Mouse (Mus musculus): Measurements from ENCODE around the gene Irs2. TPM values are rescaled to one million over a fixed set of nuclear protein-coding genes. Genes with fewer than 3 reads are reported as not detected.
A peak's percentile ranks its signal among the peaks of the same experiment; 100 is the strongest.

The Irs2 gene
- polyA plus RNA-seq, 1 experiment from 2014 or later: 3.4 TPM

DNA sequence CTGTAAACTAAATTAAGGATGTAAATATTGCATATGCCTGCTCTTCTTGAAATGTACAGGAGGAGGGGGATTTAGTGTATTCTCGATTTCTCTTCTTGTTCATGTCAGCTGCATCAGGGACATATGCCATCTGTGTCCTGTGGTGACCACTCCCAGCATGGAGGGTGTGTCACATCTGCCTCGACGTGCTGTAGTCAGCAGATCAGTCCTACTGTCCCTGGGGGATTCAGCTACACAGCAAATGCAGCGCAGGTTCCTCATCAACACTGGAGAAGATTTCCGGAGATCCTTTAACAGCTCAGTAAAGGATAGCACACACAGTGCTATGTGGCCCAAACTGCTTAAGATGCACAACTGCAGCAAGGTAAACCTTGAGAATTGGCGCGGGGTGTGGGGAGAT is 23.2 kb downstream of the Irs2 start:
- Histone ChIP-seq H3K4me3 (replicated peaks) (no peak overlapping the region), H3K4me2 (0 out of 2 replicates have a peak overlapping the region, but pooled peaks have one; percentile 23), H3K9me3 (replicated peaks) (no peaks in the 10 kb centered on the region), H3K4me1 (replicated peaks) (peaks cover 67% of the 10 kb centered on the region), H3K27me3 (no peaks in the 10 kb centered on the region), H3K9ac (no peak overlapping the region; the same call in 1 of the 2 replicates), H3K36me3 (peaks cover 66% of the 10 kb centered on the region), H3K27ac (no peak overlapping the region)
- WGBS (ENCODE audit: insufficient replicate concordance): 58% methylated on average over 7 of the region's 7 CpGs
- ATAC-seq (ENCODE audit: low read depth): peak; percentile 65
- no peak for DNase-seq

DNA sequence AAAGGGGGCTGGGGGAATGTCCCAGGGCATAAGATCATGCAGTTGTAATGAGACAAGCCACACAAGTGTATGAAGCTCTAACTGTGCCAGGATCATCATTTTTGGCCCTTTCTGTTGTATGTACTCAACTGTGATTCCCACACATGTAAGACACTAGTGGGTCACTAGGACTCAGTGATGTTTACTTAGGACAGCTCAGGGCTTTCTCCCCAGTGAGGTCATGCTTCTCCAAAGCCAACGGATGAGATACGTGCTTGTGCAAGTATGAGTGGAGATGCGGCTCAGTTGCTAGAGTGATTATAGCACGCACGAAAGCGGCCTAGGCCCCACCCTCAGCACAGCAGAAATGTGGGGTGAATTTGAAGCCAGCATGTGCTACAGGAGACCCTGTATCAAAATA is 27.4 kb downstream of the Irs2 start:
- no peak overlapping the region for H3K9ac ChIP-seq
- ATAC-seq (ENCODE audit: low read depth) (no peak), DNase-seq (no peak)
- H3K27me3 ChIP-seq: no peaks in the 10 kb centered on the region
- no peak overlapping the region for H3K4me2 ChIP-seq
- H3K9me3 ChIP-seq (replicated peaks): no peaks in the 10 kb centered on the region
- no peak overlapping the region for H3K27ac ChIP-seq
- peaks cover 31% of the 10 kb centered on the region for H3K36me3 ChIP-seq
- no peak overlapping the region for H3K4me3 ChIP-seq (replicated peaks)
- WGBS (ENCODE audit: insufficient replicate concordance): 79% methylated on average over 6 of the region's 6 CpGs
- H3K4me1 ChIP-seq (replicated peaks): peaks cover 67% of the 10 kb centered on the region

DNA sequence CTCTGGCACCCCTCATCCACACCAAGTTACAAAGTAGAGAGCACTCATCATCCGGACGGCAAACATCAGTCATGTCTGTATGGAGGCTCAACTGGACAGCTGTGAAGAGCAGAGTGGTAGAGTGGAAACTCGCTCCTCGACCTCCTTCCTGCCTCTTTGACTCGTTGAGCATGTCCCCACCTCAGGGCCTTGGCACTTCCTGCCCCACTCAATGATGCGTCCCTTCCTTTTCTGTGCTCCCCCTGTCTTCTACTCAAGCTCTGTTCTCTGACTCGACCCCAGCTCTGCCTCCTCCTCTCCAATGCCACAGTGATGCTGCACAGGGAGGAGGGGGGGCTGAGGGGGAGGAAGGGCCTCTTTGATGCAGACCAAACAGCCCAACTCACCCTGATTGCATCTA is 28.3 kb downstream of the Irs2 start:
- 34% methylated on average over 7 of the region's 7 CpGs for WGBS (ENCODE audit: insufficient replicate concordance)
- no peak for ATAC-seq (ENCODE audit: low read depth)

DNA sequence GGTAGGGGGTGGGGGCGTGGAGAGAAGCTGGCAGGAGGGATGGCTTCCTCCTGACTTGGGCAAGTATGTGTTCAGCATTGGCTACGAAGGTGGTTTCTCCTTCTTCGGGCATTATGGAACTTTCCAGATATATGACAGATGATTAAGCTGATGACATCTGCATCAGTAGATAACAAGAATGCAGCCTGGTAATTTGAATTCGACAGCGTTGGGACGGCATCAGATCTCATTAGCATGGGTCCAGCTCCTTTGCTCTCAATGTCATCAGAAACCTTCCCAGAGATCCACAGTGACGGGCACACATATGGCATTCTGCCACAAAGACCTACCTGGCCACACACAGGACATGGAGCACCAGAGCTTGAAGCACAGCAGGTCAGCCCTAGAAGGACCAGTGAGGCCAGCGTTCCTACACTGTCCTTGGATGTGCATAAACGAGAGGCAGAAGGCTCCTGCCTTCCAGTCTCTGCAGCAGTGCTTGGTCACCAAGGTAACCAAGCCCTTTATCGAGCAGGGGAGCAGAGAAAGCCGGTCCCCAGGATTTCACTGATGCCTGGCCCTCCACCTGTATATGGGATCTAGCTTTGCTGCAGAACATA is 29.0 kb downstream of the Irs2 start:
- Histone ChIP-seq H3K36me3 (peaks cover 17% of the 10 kb centered on the region), H3K9ac (no peak overlapping the region), H3K27ac (no peak overlapping the region), H3K27me3 (no peaks in the 10 kb centered on the region), H3K4me3 (replicated peaks) (no peak overlapping the region), H3K4me1 (replicated peaks) (peaks cover 64% of the 10 kb centered on the region), H3K4me2 (no peak overlapping the region), H3K9me3 (replicated peaks) (no peaks in the 10 kb centered on the region)
- ATAC-seq (ENCODE audit: low read depth) (no peak), DNase-seq (no peak)
- WGBS (ENCODE audit: insufficient replicate concordance): 60% methylated on average over 11 of the region's 11 CpGs

More for the DNA sequence above, 28.3 kb downstream of the Irs2 start:
- Histone ChIP-seq H3K4me1 (replicated peaks) (peaks cover 68% of the 10 kb centered on the region), H3K9ac (no peak overlapping the region), H3K36me3 (peaks cover 23% of the 10 kb centered on the region), H3K27ac (no peak overlapping the region), H3K27me3 (no peaks in the 10 kb centered on the region), H3K4me2 (no peak overlapping the region), H3K4me3 (replicated peaks) (no peak overlapping the region), H3K9me3 (replicated peaks) (no peaks in the 10 kb centered on the region)
- no peak for DNase-seq

DNA sequence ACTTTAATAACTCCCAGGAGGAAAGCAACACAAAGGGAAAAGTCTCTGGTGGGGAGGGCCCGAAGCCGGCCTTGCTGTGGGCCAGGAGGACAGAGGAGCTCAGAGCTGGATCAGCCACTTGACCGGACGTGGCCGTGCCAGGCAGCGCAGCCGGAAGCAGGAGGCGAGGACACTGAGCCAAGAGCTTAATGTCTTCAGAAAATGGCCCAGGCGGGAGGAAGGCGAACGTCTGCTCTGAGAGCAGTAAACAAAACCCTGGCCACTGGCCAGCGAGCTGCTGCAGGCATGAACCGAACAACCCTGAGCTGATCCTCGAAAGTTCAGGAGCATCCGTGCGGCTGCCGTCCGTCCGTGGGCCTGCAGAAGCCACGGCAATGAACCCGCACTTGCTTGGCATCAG is 29.9 kb downstream of the Irs2 start:
- H3K4me1 ChIP-seq (replicated peaks): peaks cover 61% of the 10 kb centered on the region
- H3K4me2 ChIP-seq: no peak overlapping the region
- no peak overlapping the region for H3K4me3 ChIP-seq (replicated peaks)
- H3K36me3 ChIP-seq: peaks cover 10% of the 10 kb centered on the region
- DNase-seq: no peak
- peak overlapping the region; percentile 47 for H3K27ac ChIP-seq
- no peak overlapping the region for H3K9ac ChIP-seq
- no peak for ATAC-seq (ENCODE audit: low read depth)
- no peaks in the 10 kb centered on the region for H3K27me3 ChIP-seq
- WGBS (ENCODE audit: insufficient replicate concordance): 73% methylated on average over 21 of the region's 21 CpGs
- no peaks in the 10 kb centered on the region for H3K9me3 ChIP-seq (replicated peaks)

DNA sequence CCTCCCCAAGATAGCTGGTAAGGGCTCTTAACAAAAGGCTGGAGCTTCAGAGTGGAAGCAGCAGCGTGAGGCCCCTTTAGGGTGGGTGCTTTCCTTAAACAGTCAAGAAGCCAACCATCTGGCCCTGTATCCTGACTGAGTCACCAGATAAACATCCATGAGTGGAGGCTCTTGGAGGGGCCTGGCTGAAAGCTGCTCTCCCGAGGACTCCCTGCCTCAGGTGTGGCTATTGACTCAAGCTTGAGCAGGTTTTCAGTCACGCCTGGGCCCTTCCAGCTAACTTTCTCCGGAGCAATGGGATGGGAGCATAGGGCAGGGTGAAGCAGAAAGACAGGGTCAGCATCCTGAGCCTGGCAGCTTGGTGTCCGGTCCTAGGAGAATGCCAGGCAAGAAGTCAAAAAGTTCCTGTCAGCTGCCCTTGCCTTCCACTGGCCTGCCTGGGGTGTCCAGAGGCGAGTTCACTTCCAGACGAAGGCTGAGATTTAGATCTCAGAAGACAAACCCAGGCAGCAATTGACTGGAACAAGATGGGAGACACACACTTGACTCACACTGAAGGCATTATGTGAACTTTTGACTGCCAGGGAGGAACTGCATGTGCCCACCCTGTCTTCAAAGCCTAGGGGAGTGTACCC is 30.4 kb downstream of the Irs2 start:
- ATAC-seq (ENCODE audit: low read depth) (peak; percentile 80), DNase-seq (peak; percentile 50)
- Histone ChIP-seq H3K27me3 (no peaks in the 10 kb centered on the region), H3K9ac (peak overlapping the region; percentile 42), H3K4me1 (replicated peaks) (peaks cover 67% of the 10 kb centered on the region), H3K4me2 (peak overlapping the region; percentile 30), H3K27ac (peak overlapping the region; percentile 47), H3K4me3 (replicated peaks) (no peak overlapping the region), H3K36me3 (peaks cover 5% of the 10 kb centered on the region), H3K9me3 (replicated peaks) (no peaks in the 10 kb centered on the region)
- WGBS (ENCODE audit: insufficient replicate concordance): 37% methylated on average over 7 of the region's 7 CpGs

DNA sequence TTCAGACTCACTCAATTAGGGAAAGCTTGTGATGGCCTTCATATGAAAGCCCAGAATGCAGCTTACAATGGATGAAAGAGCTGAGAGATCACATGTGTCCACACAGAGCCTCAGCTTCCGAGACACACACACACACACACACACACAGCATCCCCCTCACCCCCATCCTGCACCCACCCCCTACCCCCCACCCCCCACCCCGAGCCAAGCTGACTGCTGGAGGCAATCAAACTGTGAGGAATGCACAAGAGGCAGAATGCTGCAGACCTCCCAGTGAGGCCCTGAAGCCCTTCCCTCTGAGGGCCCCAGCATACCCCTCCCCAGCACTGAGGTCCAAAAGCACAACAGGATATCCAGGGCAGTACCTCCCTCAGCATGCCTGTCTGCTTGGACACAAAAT is 33.6 kb downstream of the Irs2 start:
- 34% methylated on average over 2 of the region's 2 CpGs for WGBS (ENCODE audit: insufficient replicate concordance)
- H3K9me3 ChIP-seq (replicated peaks): no peaks in the 10 kb centered on the region
- H3K4me2 ChIP-seq: no peak overlapping the region
- H3K4me1 ChIP-seq (replicated peaks): peaks cover 78% of the 10 kb centered on the region
- no peaks in the 10 kb centered on the region for H3K36me3 ChIP-seq
- DNase-seq (no peak), ATAC-seq (ENCODE audit: low read depth) (no peak)
- peak overlapping the region; percentile 71 for H3K27ac ChIP-seq
- H3K27me3 ChIP-seq: no peaks in the 10 kb centered on the region
- H3K4me3 ChIP-seq (replicated peaks): no peak overlapping the region
- H3K9ac ChIP-seq: no peak overlapping the region

DNA sequence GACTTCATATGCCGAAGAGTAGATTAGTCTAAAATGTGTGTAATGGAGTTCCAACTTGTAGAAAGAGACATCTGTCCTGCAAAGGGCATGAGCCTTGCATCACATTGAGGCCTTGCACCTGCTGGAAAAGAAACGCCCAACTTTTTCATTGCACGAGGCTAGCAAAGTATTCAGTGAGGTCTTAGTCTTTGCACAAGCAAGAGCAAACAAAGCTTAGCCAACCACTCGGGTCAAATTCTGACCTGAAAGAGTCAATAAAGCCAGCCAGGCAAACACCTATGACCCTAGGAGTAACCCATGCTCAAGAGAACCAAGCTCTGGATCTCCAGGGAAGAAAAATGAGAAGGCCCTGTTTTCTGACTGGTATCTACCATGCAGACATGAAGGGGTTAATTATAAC is 34.1 kb downstream of the Irs2 start:
- H3K27ac ChIP-seq: peak overlapping the region; percentile 71
- no peaks in the 10 kb centered on the region for H3K36me3 ChIP-seq
- no peak overlapping the region for H3K9ac ChIP-seq
- H3K9me3 ChIP-seq (replicated peaks): no peaks in the 10 kb centered on the region
- 70% methylated on average over 4 of the region's 4 CpGs for WGBS (ENCODE audit: insufficient replicate concordance)
- DNase-seq (no peak), ATAC-seq (ENCODE audit: low read depth) (peak; percentile 29; the same call in 1 of the 2 replicates)
- no peak overlapping the region for H3K4me2 ChIP-seq
- peaks cover 73% of the 10 kb centered on the region for H3K4me1 ChIP-seq (replicated peaks)
- no peak overlapping the region for H3K4me3 ChIP-seq (replicated peaks)
- no peaks in the 10 kb centered on the region for H3K27me3 ChIP-seq

DNA sequence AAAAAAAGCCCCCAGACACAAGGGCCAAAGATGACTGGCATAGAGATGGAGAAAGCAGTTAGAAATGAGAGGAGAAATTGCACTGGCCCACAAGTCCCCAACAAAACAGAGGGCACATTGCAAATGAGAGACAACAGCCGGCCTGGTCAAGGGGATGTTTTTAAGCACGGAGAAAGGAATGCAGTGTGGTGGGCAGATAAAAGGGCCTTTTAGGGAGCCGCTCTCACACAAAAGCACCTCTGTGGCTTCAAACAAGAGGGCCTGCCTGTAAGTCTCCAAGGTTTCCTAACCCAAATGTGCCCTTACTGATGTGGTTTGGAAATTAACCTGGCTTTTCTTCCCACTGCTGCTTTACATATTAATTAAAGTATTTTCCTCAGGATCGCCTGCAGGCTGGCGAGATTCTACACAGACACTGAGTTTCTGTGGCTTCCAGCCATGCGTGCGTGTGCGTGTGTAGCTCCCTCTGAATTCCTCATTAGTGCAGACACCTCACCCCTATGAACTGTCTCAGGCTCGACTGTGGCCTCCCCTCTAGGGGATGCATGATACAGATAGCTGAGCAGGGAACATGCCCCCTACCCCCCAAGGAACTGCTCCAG is 35.3 kb downstream of the Irs2 start:
- H3K4me2 ChIP-seq: no peak overlapping the region
- H3K36me3 ChIP-seq: no peaks in the 10 kb centered on the region
- no peak for ATAC-seq (ENCODE audit: low read depth)
- H3K27me3 ChIP-seq: no peaks in the 10 kb centered on the region
- no peak overlapping the region for H3K9ac ChIP-seq
- H3K4me1 ChIP-seq (replicated peaks): peaks cover 67% of the 10 kb centered on the region
- 57% methylated on average over 9 of the region's 9 CpGs for WGBS (ENCODE audit: insufficient replicate concordance)
- no peaks in the 10 kb centered on the region for H3K9me3 ChIP-seq (replicated peaks)
- H3K27ac ChIP-seq: peak overlapping the region; percentile 48; the same call in 1 of the 2 replicates
- H3K4me3 ChIP-seq (replicated peaks): no peak overlapping the region
- no peak for DNase-seq

DNA sequence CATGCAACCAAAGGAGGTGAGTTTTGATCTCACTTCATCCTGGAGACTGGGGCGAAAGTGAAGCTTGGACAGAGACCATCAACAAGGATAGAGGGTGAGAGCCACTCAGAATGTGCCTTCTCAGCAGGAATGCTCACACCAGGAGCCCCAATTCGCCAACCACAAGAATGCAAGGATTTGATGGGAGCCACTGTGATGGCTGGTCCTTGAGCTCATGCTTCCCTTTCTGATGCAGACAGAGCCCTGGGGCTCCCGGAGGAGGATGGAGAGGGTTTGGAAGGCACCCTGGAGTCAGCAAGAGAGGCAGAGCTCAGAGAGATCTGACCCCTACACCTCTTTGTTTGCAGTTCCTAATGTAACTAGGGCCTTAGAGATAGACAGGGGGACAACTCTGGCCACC is 36.3 kb downstream of the Irs2 start:
- Histone ChIP-seq H3K4me2 (no peak overlapping the region), H3K9ac (no peak overlapping the region), H3K27ac (peak overlapping the region; percentile 4; the same call in 1 of the 2 replicates), H3K4me1 (replicated peaks) (peaks cover 61% of the 10 kb centered on the region), H3K4me3 (replicated peaks) (no peak overlapping the region), H3K27me3 (no peaks in the 10 kb centered on the region), H3K9me3 (replicated peaks) (no peaks in the 10 kb centered on the region), H3K36me3 (no peaks in the 10 kb centered on the region)
- DNase-seq (no peak), ATAC-seq (ENCODE audit: low read depth) (no peak)
- 53% methylated on average over 3 of the region's 3 CpGs for WGBS (ENCODE audit: insufficient replicate concordance)

DNA sequence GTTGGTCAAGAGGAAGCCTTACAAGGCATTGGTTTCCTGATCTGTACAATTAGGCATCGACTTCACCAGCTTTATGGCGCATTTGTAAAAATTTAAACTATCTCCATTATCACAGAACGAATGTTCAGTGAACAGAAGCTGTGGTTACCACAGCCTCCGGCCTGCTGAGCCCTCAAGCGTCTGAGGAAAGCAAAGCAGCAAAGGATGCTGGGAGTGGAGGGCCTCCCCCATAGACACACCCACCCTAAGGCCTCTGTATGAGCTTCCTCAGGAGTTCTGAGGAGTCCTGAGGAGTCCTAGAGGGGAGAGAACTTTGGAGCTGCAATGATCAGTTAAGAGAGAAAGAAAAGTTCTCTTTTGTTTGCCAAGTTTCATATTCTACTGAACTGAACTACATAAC is 36.7 kb downstream of the Irs2 start:
- no peaks in the 10 kb centered on the region for H3K9me3 ChIP-seq (replicated peaks)
- DNase-seq (no peak), ATAC-seq (ENCODE audit: low read depth) (peak; percentile 40; the same call in 1 of the 2 replicates)
- 38% methylated on average over 5 of the region's 5 CpGs for WGBS (ENCODE audit: insufficient replicate concordance)
- no peak overlapping the region for H3K9ac ChIP-seq
- peaks cover 58% of the 10 kb centered on the region for H3K4me1 ChIP-seq (replicated peaks)
- H3K27me3 ChIP-seq: peaks cover 2% of the 10 kb centered on the region; the same call in 1 of the 2 replicates
- no peak overlapping the region for H3K4me3 ChIP-seq (replicated peaks)
- H3K4me2 ChIP-seq: no peak overlapping the region
- no peak overlapping the region for H3K27ac ChIP-seq
- H3K36me3 ChIP-seq: no peaks in the 10 kb centered on the region

Data from liver, embryonic 13.5 days (tissue).